Mouse (Mus musculus): ENCODE data around the gene Hsd17b12. TPM values are rescaled to one million over a fixed set of nuclear protein-coding genes. Genes with fewer than 3 reads are reported as not detected.

Hsd17b12 gene
- polyA plus RNA-seq (2012; ENCODE audit: insufficient read depth, low replicate concordance): 24.6 and 26.7 TPM in 2 replicates

GRCm38 (mm10) chr2:94157592-94158519, at the start of gene Hsd17b12:
Hsd17b12 (minus strand) TSS chr2:94157964.
- TF ChIP-seq GATA1 (IDR thresholded peaks at IDR 0.05; ENCODE audit: borderline replicate concordance, low read length) (no peak; the same call in 2 of the 3 replicates), FLI1 (IDR thresholded peaks at IDR 0.05; ENCODE audit: low read length) (no peak)
- peaks cover 63% of the 10 kb centered on the region for H3K4me1 ChIP-seq
- H3K27me3 ChIP-seq (replicated peaks): no peaks in the 10 kb centered on the region
- H3K4me3 ChIP-seq (replicated peaks): peak within 1 kb of the TSS; percentile 100
- H3K9me3 ChIP-seq: no peaks in the 10 kb centered on the region
- peaks cover 14% of the 10 kb centered on the region for H3K36me3 ChIP-seq (replicated peaks; ENCODE audit: low read length)

DNA sequence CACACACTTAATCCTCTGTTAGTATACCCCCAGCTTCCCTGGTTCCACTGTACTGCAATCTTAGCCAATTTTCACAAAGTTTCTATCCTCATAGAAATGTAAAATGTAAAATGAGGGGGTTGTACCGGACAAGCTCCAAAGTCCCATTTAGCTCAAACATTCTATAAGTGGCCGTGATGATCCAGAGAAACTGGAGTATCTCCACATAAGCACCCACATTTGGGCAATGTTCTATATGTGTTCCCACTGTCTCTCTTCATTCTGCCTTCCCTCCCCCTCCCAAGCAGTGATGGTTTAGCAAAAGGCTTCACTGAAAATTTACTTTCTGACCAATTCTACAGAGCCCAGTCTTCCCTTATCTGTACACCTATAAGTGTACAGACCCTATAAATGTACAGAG, 27.1 kb upstream of the Hsd17b12 start:
- no peak for TF ChIP-seq FLI1 (IDR thresholded peaks at IDR 0.05; ENCODE audit: low read length)
- no peak for TF ChIP-seq GATA1 (IDR thresholded peaks at IDR 0.05; ENCODE audit: borderline replicate concordance, low read length)
- Histone ChIP-seq H3K27me3 (replicated peaks) (peaks cover 29% of the 10 kb centered on the region), H3K4me3 (replicated peaks) (no peak overlapping the region), H3K9me3 (no peaks in the 10 kb centered on the region), H3K36me3 (replicated peaks; ENCODE audit: low read length) (no peaks in the 10 kb centered on the region), H3K4me1 (peaks cover 12% of the 10 kb centered on the region)

DNA sequence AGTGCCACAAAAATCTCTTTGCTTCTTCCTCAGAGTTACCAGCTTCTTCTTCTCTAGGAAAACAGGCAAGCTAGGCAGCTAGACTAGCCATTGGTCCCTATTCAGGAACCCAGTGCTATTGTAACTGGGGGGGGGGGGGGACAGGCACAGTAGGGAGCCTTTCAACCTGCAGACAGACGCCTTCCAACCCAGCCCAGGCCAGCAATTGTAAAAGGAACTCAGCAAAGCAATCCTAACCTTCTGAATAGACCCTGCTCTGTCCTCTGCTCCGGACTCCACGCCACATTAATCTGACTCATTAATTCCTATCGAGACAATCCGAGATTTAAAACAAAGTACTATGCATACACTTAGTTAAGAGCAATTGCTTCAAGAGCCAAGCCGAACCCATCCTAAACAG, 26.4 kb upstream of the Hsd17b12 start:
- no peak for TF ChIP-seq GATA1 (IDR thresholded peaks at IDR 0.05; ENCODE audit: borderline replicate concordance, low read length)
- no peak for TF ChIP-seq FLI1 (IDR thresholded peaks at IDR 0.05; ENCODE audit: low read length)
- peaks cover 12% of the 10 kb centered on the region for H3K4me1 ChIP-seq
- H3K4me3 ChIP-seq (replicated peaks): no peak overlapping the region
- no peaks in the 10 kb centered on the region for H3K9me3 ChIP-seq
- H3K36me3 ChIP-seq (replicated peaks; ENCODE audit: low read length): no peaks in the 10 kb centered on the region
- H3K27me3 ChIP-seq (replicated peaks): peaks cover 29% of the 10 kb centered on the region

GRCm38 (mm10) chr2:94179030-94179407, 21.3 kb upstream of the Hsd17b12 start:
- H3K36me3 ChIP-seq (replicated peaks; ENCODE audit: low read length): no peaks in the 10 kb centered on the region
- no peaks in the 10 kb centered on the region for H3K9me3 ChIP-seq
- no peak for TF ChIP-seq GATA1 (IDR thresholded peaks at IDR 0.05; ENCODE audit: borderline replicate concordance, low read length)
- TF ChIP-seq FLI1 (IDR thresholded peaks at IDR 0.05; ENCODE audit: low read length): no peak
- peaks cover 10% of the 10 kb centered on the region for H3K27me3 ChIP-seq (replicated peaks)
- peaks cover 18% of the 10 kb centered on the region for H3K4me1 ChIP-seq
- peak overlapping the region; percentile 94 for H3K4me3 ChIP-seq (replicated peaks)

- Histone ChIP-seq H3K36me3 (replicated peaks; ENCODE audit: low read length) (no peaks in the 10 kb centered on the region), H3K27me3 (replicated peaks) (peaks cover 7% of the 10 kb centered on the region), H3K4me1 (peaks cover 24% of the 10 kb centered on the region), H3K9me3 (no peaks in the 10 kb centered on the region), H3K4me3 (replicated peaks) (peak overlapping the region; percentile 94)
- no peak for TF ChIP-seq FLI1 (IDR thresholded peaks at IDR 0.05; ENCODE audit: low read length)
- TF ChIP-seq GATA1 (IDR thresholded peaks at IDR 0.05; ENCODE audit: borderline replicate concordance, low read length): 0 out of 3 replicates have a peak, but pooled peaks have one; percentile 9
Measured at GRCm38 (mm10) chr2:94178321-94179029, 20.7 kb upstream of the Hsd17b12 start.

DNA sequence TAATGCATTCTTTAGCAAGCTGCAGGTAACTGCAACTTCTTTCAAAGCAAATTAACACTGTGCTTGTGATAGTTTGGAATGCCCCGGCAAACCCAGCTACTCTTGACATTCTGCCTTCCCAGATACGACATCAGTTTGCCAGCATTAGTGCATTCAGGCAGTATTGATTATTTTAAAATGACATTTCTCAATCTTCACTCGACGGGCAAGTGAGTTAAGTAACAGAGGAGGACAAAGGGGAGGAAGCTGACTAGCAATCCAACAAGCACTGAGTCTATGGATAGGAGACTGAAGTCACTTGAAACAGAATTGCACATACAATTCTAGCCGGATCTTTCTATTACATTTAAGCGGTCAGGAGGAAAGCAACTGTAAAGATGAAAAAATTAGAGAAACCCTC, 19.5 kb upstream of the Hsd17b12 start:
- H3K4me3 ChIP-seq (replicated peaks): no peak overlapping the region
- H3K27me3 ChIP-seq (replicated peaks): no peaks in the 10 kb centered on the region
- H3K4me1 ChIP-seq: peaks cover 19% of the 10 kb centered on the region
- no peaks in the 10 kb centered on the region for H3K9me3 ChIP-seq
- TF ChIP-seq GATA1 (IDR thresholded peaks at IDR 0.05; ENCODE audit: borderline replicate concordance, low read length) (no peak), FLI1 (IDR thresholded peaks at IDR 0.05; ENCODE audit: low read length) (no peak)
- no peaks in the 10 kb centered on the region for H3K36me3 ChIP-seq (replicated peaks; ENCODE audit: low read length)

GRCm38 (mm10) chr2:94176381-94176780, 18.6 kb upstream of the Hsd17b12 start:
- Histone ChIP-seq H3K36me3 (replicated peaks; ENCODE audit: low read length) (no peaks in the 10 kb centered on the region), H3K27me3 (replicated peaks) (no peaks in the 10 kb centered on the region), H3K4me1 (peaks cover 21% of the 10 kb centered on the region), H3K9me3 (no peaks in the 10 kb centered on the region), H3K4me3 (replicated peaks) (no peak overlapping the region)
- TF ChIP-seq FLI1 (IDR thresholded peaks at IDR 0.05; ENCODE audit: low read length) (no peak), GATA1 (IDR thresholded peaks at IDR 0.05; ENCODE audit: borderline replicate concordance, low read length) (no peak)

DNA sequence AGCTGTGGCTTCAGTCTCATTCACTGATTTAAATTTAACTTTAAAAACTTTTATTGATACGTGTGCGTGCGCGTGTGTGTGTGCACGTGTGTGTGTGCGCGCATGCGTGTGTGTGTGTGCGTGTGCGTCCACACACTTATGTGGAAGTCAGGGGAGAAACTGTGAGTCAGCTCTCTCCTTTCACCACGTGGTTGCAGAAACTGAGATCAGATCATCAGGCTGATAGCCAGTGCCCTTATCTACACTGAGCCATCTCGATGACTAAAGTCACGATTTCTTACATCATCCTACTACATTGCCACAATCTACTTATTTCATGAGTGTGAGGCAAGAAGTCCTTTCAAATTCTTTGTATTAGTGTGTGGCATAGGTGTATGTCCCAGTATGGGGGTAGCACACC, 15.8 kb upstream of the Hsd17b12 start:
- Histone ChIP-seq H3K36me3 (replicated peaks; ENCODE audit: low read length) (no peaks in the 10 kb centered on the region), H3K4me1 (peaks cover 22% of the 10 kb centered on the region), H3K4me3 (replicated peaks) (no peak overlapping the region), H3K27me3 (replicated peaks) (no peaks in the 10 kb centered on the region), H3K9me3 (peaks cover 8% of the 10 kb centered on the region)
- TF ChIP-seq GATA1 (IDR thresholded peaks at IDR 0.05; ENCODE audit: borderline replicate concordance, low read length) (no peak), FLI1 (IDR thresholded peaks at IDR 0.05; ENCODE audit: low read length) (no peak)

GRCm38 (mm10) chr2:94163207-94163606, 5.4 kb upstream of the Hsd17b12 start:
- Histone ChIP-seq H3K27me3 (replicated peaks) (no peaks in the 10 kb centered on the region), H3K4me3 (replicated peaks) (no peak overlapping the region), H3K36me3 (replicated peaks; ENCODE audit: low read length) (peaks cover 4% of the 10 kb centered on the region), H3K9me3 (peaks cover 7% of the 10 kb centered on the region), H3K4me1 (peaks cover 55% of the 10 kb centered on the region)
- TF ChIP-seq GATA1 (IDR thresholded peaks at IDR 0.05; ENCODE audit: borderline replicate concordance, low read length): no peak
- no peak for TF ChIP-seq FLI1 (IDR thresholded peaks at IDR 0.05; ENCODE audit: low read length)

DNA sequence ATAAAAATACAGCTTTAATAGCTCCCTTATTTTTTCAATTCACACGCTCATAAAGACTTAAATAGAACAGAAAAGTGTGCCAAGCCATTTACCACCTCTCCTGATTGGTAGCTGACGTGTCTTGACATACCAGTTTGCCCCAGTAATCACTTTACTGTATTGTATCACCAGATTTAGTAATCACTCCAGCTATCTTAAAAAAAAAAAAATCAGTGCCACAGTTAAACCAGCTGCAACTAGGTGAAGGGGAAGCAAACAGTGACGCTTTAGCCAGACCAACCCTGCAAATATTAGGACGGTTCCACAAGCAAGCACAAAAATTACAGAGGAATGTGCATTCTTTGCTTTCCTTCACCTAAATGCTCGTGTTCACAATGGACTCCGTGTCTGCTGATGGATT, 4.4 kb upstream of the Hsd17b12 start:
- Histone ChIP-seq H3K4me1 (peaks cover 55% of the 10 kb centered on the region), H3K4me3 (replicated peaks) (no peak overlapping the region), H3K9me3 (no peaks in the 10 kb centered on the region), H3K36me3 (replicated peaks; ENCODE audit: low read length) (no peaks in the 10 kb centered on the region), H3K27me3 (replicated peaks) (no peaks in the 10 kb centered on the region)
- TF ChIP-seq GATA1 (IDR thresholded peaks at IDR 0.05; ENCODE audit: borderline replicate concordance, low read length) (no peak), FLI1 (IDR thresholded peaks at IDR 0.05; ENCODE audit: low read length) (no peak)
